In the genomic region with DNA sequence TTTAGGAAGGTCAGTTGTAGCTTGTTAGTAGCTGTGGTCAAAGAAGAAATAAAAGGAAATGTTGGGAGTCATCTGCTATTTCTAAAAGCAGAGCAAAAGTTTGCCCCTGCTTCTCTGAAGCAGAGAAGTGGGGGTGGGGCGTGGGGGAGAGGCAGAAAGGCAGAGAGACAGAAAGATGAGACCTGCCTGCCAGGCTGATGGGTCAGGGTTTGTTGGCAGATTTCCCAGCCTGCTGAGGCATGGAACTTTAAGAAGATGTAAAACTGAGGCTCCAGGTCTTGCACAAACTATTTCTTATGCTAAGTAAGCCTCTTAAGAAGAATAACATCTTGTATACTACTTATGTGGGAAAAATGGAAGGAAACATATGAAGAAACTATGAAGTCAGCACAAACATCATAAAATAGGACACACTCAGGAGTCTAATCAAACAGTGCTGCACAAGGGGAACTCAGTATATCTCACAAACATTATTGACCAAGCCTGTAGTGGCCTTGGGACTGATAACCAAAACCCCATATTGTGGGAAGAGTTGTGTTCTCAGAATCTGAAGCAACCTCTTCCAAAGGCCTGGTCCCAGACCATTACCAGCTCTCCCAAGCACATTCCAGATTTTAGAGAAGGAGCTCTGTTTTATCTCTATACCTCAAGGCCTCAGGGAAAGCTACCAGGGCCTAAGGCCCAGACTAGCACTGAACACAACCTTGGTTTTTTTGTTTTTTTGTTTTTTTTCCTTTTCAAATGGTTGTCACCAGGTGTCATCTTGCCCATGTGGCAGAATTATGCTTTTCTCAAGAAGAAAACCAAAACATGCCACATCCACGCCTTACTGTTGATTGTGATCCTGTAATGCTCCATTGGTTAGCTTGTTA, we compare ENCODE assay signal across 8 mouse cellular contexts. TPM values are rescaled to one million over a fixed set of nuclear protein-coding genes. Genes with fewer than 3 reads are reported as not detected.
DNase-seq lines count a peak whose midpoint lies in the region; ATAC-seq and TF ChIP-seq lines count a peak whose summit lies in the region.

No protein-coding gene starts in this region.

- no peaks in the 10 kb centered on the region for H3K36me3 ChIP-seq in heart, postnatal 0 days (replicated peaks; ENCODE audit: control insufficient read depth, insufficient read depth, low read length)
- H3K36me3 ChIP-seq in hindbrain, embryonic 11.5 days (ENCODE audit: control insufficient read depth, insufficient read depth, low read length): 0 out of 2 replicates have a peak, but pooled peaks cover 3% of the 10 kb centered on the region
- H3K36me3 ChIP-seq in liver, adult 2 months (ENCODE audit: control insufficient read depth, insufficient read depth, low read length): peaks cover 3% of the 10 kb centered on the region; the same call in 1 of the 2 replicates
- H3K36me3 ChIP-seq in stomach, postnatal 0 days (ENCODE audit: control insufficient read depth, insufficient read depth, low read length): no peaks in the 10 kb centered on the region

- no peaks in the 10 kb centered on the region for H3K27me3 ChIP-seq in heart, postnatal 0 days (ENCODE audit: control insufficient read depth, insufficient read depth, low read length)
- no peaks in the 10 kb centered on the region for H3K27me3 ChIP-seq in hindbrain, embryonic 11.5 days (ENCODE audit: control insufficient read depth, insufficient read depth, low read length)
- no peaks in the 10 kb centered on the region for H3K27me3 ChIP-seq in liver, adult 2 months (ENCODE audit: control insufficient read depth, insufficient read depth, low read length)
- no peaks in the 10 kb centered on the region for H3K27me3 ChIP-seq in stomach, postnatal 0 days (ENCODE audit: control insufficient read depth, insufficient read depth, low read length)

- H3K4me3 ChIP-seq in heart, postnatal 0 days (ENCODE audit: low read depth, low read length): peak overlapping the region; percentile 89
- H3K4me3 ChIP-seq in hindbrain, embryonic 11.5 days (ENCODE audit: low read depth, low read length): peak overlapping the region; percentile 69; the same call in 1 of the 2 replicates
- H3K4me3 ChIP-seq in liver, adult 2 months (ENCODE audit: insufficient read depth, low read depth, low read length): peak overlapping the region; percentile 72
- H3K4me3 ChIP-seq in stomach, postnatal 0 days (ENCODE audit: low read depth, low read length): peak overlapping the region; percentile 69; the same call in 1 of the 2 replicates

- no peak for TF ChIP-seq CTCF in heart, postnatal 0 days (IDR thresholded peaks at IDR 0.05; ENCODE audit: low read depth)
- TF ChIP-seq CTCF in liver, adult 2 months (IDR thresholded peaks at IDR 0.05; ENCODE audit: low read depth, low read length): no peak
- TF ChIP-seq CTCF in stomach, postnatal 0 days (IDR thresholded peaks at IDR 0.05; ENCODE audit: low read depth): no peak

- H3K9ac ChIP-seq in heart, postnatal 0 days (replicated peaks; ENCODE audit: low read depth, low read length): peak overlapping the region; percentile 74; the same call in 1 of the 2 replicates
- no peak overlapping the region for H3K9ac ChIP-seq in hindbrain, embryonic 11.5 days (ENCODE audit: low read depth, low read length)
- H3K9ac ChIP-seq in liver, adult 2 months (ENCODE audit: low read depth, low read length): peak overlapping the region; percentile 35
- H3K9ac ChIP-seq in stomach, postnatal 0 days (ENCODE audit: low read length): peak overlapping the region; percentile 65

- no peak for TF ChIP-seq EP300 in heart, postnatal 0 days (IDR thresholded peaks at IDR 0.05; ENCODE audit: low read depth)
- no peak for TF ChIP-seq EP300 in stomach, postnatal 0 days (optimal IDR thresholded peaks at IDR 0.05)

- no peak for ATAC-seq in heart, postnatal 0 days (ENCODE audit: insufficient read depth, low read depth)
- no peak for ATAC-seq in hindbrain, embryonic 11.5 days (ENCODE audit: low FRiP score)
- no peak for ATAC-seq in stomach, postnatal 0 days (ENCODE audit: low FRiP score, low TSS enrichment)
- ATAC-seq in inflammation-experienced regulatory T-cells, adult 6 months: no peak

- no peaks in the 10 kb centered on the region for H3K9me3 ChIP-seq in heart, postnatal 0 days (replicated peaks; ENCODE audit: control insufficient read depth, low read length)
- H3K9me3 ChIP-seq in hindbrain, embryonic 11.5 days (ENCODE audit: control insufficient read depth, low read length): 0 out of 2 replicates have a peak, but pooled peaks cover 3% of the 10 kb centered on the region
- H3K9me3 ChIP-seq in stomach, postnatal 0 days (ENCODE audit: control insufficient read depth, low read length): no peaks in the 10 kb centered on the region

- no peak for DNase-seq in heart, postnatal 0 days (ENCODE audit: low spot score)
- no peak for DNase-seq in heart, postnatal 14 days
- peak; percentile 19 for DNase-seq in adrenal gland, adult 8-10 months
- no peak for DNase-seq in hindbrain, embryonic 11.5 days (ENCODE audit: low spot score)
- DNase-seq in liver, adult 2 months (ENCODE audit: extremely low read depth, low read depth, low spot score): peak; percentile 58
- no peak for DNase-seq in stomach, postnatal 0 days (ENCODE audit: low spot score)
- DNase-seq in urinary bladder, adult 2 months (ENCODE audit: low spot score): no peak

- TF ChIP-seq POLR2A in liver, adult 2 months (IDR thresholded peaks at IDR 0.05; ENCODE audit: extremely low read depth, insufficient read depth, low read length): no peak

- H3K4me1 ChIP-seq in heart, postnatal 0 days (ENCODE audit: control insufficient read depth, insufficient read depth): 0 out of 2 replicates have a peak, but pooled peaks cover 11% of the 10 kb centered on the region
- H3K4me1 ChIP-seq in hindbrain, embryonic 11.5 days (replicated peaks; ENCODE audit: control insufficient read depth, insufficient read depth, low read length): no peaks in the 10 kb centered on the region
- H3K4me1 ChIP-seq in liver, adult 2 months (ENCODE audit: control insufficient read depth, insufficient read depth, low read length): peaks cover 15% of the 10 kb centered on the region; the same call in 1 of the 2 replicates
- H3K4me1 ChIP-seq in stomach, postnatal 0 days (replicated peaks; ENCODE audit: control insufficient read depth, insufficient read depth): no peaks in the 10 kb centered on the region; the same call in 1 of the 2 replicates

- H3K4me2 ChIP-seq in heart, postnatal 0 days (ENCODE audit: low read depth, low read length): peak overlapping the region; percentile 72
- peak overlapping the region; percentile 50 for H3K4me2 ChIP-seq in hindbrain, embryonic 11.5 days (replicated peaks; ENCODE audit: low read depth, low read length)
- peak overlapping the region; percentile 80 for H3K4me2 ChIP-seq in stomach, postnatal 0 days (replicated peaks; ENCODE audit: low read depth)

- peaks cover 22% of the 10 kb centered on the region; the same call in 1 of the 2 replicates for H3K79me2 ChIP-seq in liver, adult 2 months (ENCODE audit: control insufficient read depth, insufficient read depth, low read length)

- intact Hi-C loops in heart, postnatal 14 days (cut with DNase I): no loop called here

- 68% methylated on average over 2 of the region's 2 CpGs for WGBS in heart, postnatal 0 days
- WGBS in hindbrain, embryonic 11.5 days: 82% methylated on average over 2 of the region's 2 CpGs
- 36% methylated on average over 2 of the region's 2 CpGs for WGBS in liver, adult 2 months
- WGBS in stomach, postnatal 0 days: 77% methylated on average over 2 of the region's 2 CpGs

- H3K27ac ChIP-seq in heart, postnatal 0 days (ENCODE audit: low read depth): peak overlapping the region; percentile 86; the same call in 1 of the 2 replicates
- H3K27ac ChIP-seq in hindbrain, embryonic 11.5 days (ENCODE audit: low read depth, low read length): no peak overlapping the region
- 0 out of 2 replicates have a peak overlapping the region, but pooled peaks have one; percentile 5 for H3K27ac ChIP-seq in liver, adult 2 months (replicated peaks; ENCODE audit: insufficient read depth, low read depth, low read length)
- peak overlapping the region; percentile 74 for H3K27ac ChIP-seq in stomach, postnatal 0 days (replicated peaks)

RNA-seq across cellular contexts. Expression of a gene that starts 31.7 kb away (rescaled TPM):
- 4.5 and 5.5 TPM in 2 replicates for total RNA-seq in heart, postnatal 0 days (2014; rRNA removed; ENCODE audit: low replicate concordance)
- 12.2 and 14.0 TPM in 2 replicates for polyA plus RNA-seq in heart, postnatal 0 days (2015; fragmentation: Nextera tagmentation; extraction: Ambion mirVana)
- 10 to 100 TPM in 1 of 2 experiments, 1 to 10 TPM in 1; 8.9 to 12.7 TPM for total RNA-seq in heart, postnatal 14 days (2021)
- total RNA-seq in adrenal gland, adult 8-10 months (2022): 10 to 100 TPM; 19.9 to 29.1 (median 24.6) TPM
- 4.8 and 7.8 TPM in 2 replicates for polyA plus RNA-seq in hindbrain, embryonic 11.5 days (2014; fragmentation: Nextera tagmentation; extraction: Ambion mirVana)
- total RNA-seq in liver, adult 2 months (2014; rRNA removed): 23.2 and 27.5 TPM in 2 replicates
- 3.6 and 4.2 TPM in 2 replicates for polyA plus RNA-seq in liver, adult 2 months (2012; rRNA removed)
- polyA plus RNA-seq in stomach, postnatal 0 days (2015; fragmentation: Nextera tagmentation; extraction: Ambion mirVana): 12.5 and 12.9 TPM in 2 replicates
- 21.6 and 30.0 TPM in 2 replicates for polyA plus RNA-seq in urinary bladder, adult 2 months (2012; rRNA removed)
- 10 to 100 TPM; 23.3 to 29.3 (median 26.4) TPM for polyA plus RNA-seq in inflammation-experienced regulatory T-cells, adult 6 months (2017; shearing (Covaris generic))

Comparison
In these comparisons a context has a peak if more than half of its experiments do, and no peak if none do; other contexts are left out.
1. DNase-seq: peak in adrenal gland, adult 8-10 months (single experiment) and liver, adult 2 months (single experiment); none in heart, postnatal 0 days (single experiment), heart, postnatal 14 days (0 of 2), hindbrain, embryonic 11.5 days (single experiment), stomach, postnatal 0 days (single experiment) and urinary bladder, adult 2 months (single experiment).
2. Peak in every context shown above with its lines, with median percentiles within 50 percentile points of each other: H3K4me2 ChIP-seq and H3K4me3 ChIP-seq.